In genomic region chr7:127185601-127186000, GRCm38 (mm10) we compare ENCODE assay signal across 11 mouse cellular contexts. TPM values are rescaled to one million over a fixed set of nuclear protein-coding genes. Genes with fewer than 3 reads are reported as not detected.
DNase-seq lines count a peak whose midpoint lies in the region; TF ChIP-seq lines count a peak whose summit lies in the region.
"Had no signal": no experiment of that assay in that cellular context is flagged by ENCODE, and none has a peak within 500 bp of the region (broad histone marks: within the 10 kb centered on the region; RNA-seq: fewer than 3 reads in every experiment).

No protein-coding gene starts in this region.

- WGBS in macrophage (ENCODE audit: missing documents), result 68% methylated on average over 3 of the region's 3 CpGs
- 72% methylated on average over 3 of the region's 3 CpGs for WGBS in midbrain, embryonic 10.5 days

- no peak overlapping the region for H3K27ac ChIP-seq in layer of hippocampus, adult 2 months
- peak overlapping the region; percentile 27 for H3K27ac ChIP-seq in macrophage
- no peak overlapping the region for H3K27ac ChIP-seq in midbrain, embryonic 10.5 days (replicated peaks)
- H3K27ac ChIP-seq: heart, embryonic 13.5 days; liver, embryonic 15.5 days had no signal

- no peaks in the 10 kb centered on the region for H3K36me3 ChIP-seq in macrophage (ENCODE audit: inconsistent target)
- H3K36me3 ChIP-seq in midbrain, embryonic 10.5 days, result peaks cover 4% of the 10 kb centered on the region
- H3K36me3 ChIP-seq: heart, embryonic 13.5 days; liver, embryonic 15.5 days had no signal

- H3K4me3 ChIP-seq in layer of hippocampus, adult 2 months, result no peak overlapping the region
- no peak overlapping the region for H3K4me3 ChIP-seq in macrophage (ENCODE audit: inconsistent target)
- H3K4me3 ChIP-seq in midbrain, embryonic 10.5 days, result no peak overlapping the region
- H3K4me3 ChIP-seq: heart, embryonic 13.5 days; liver, embryonic 15.5 days had no signal

- TF ChIP-seq CTCF in layer of hippocampus, adult 2 months (conservative IDR thresholded peaks at IDR 0.05), result peak; percentile 77

- no peaks in the 10 kb centered on the region for H3K27me3 ChIP-seq in midbrain, embryonic 10.5 days (ENCODE audit: low read depth, poor library complexity, severe bottlenecking)
- H3K27me3 ChIP-seq: heart, embryonic 13.5 days; liver, embryonic 15.5 days had no signal

- DNase-seq in cerebellum, postnatal 10 days, result peak; percentile 49 to 58
- no peak for DNase-seq in cerebellum, adult 11-12 months
- no peak for DNase-seq in layer of hippocampus, adult 2 months (ENCODE audit: low spot score in 2 of 2)
- no peak for DNase-seq in layer of hippocampus, postnatal 36 days
- peak; percentile 70 for DNase-seq in NIH3T3 (ENCODE audit: low read depth)
- DNase-seq in layer of hippocampus, adult 8-10 months (ENCODE audit: low spot score in 2 of 2), result no peak
- DNase-seq in midbrain, embryonic 10.5 days (ENCODE audit: low spot score), result no peak
- DNase-seq: right cerebral cortex, postnatal 14 days had no signal

- no peaks in the 10 kb centered on the region for H3K79me2 ChIP-seq in macrophage (ENCODE audit: inconsistent target)

- H3K4me1 ChIP-seq in midbrain, embryonic 10.5 days, result no peaks in the 10 kb centered on the region
- H3K4me1 ChIP-seq: heart, embryonic 13.5 days had no signal

- H3K9me3 ChIP-seq in midbrain, embryonic 10.5 days (replicated peaks), result no peaks in the 10 kb centered on the region
- H3K9me3 ChIP-seq: heart, embryonic 13.5 days; liver, embryonic 15.5 days had no signal

RNA-seq across cellular contexts. Expression of gene Cd2bp2, which starts 10.2 kb away (rescaled TPM):
- 10 to 100 TPM; 88.4 to 97.0 TPM for total RNA-seq in layer of hippocampus, adult 2 months (2021)
- 10 to 100 TPM; 93.9 to 95.1 TPM for total RNA-seq in layer of hippocampus, postnatal 36 days (2021)
- 100 to 1,000 TPM in 3 of 26 experiments, 10 to 100 TPM in 23; 29.8 to 112 (median 68.5) TPM for total RNA-seq in macrophage (2018; cell fraction: chromatin; rRNA removed)
- 10 to 100 TPM; 22.4 to 51.5 (median 39.4) TPM for total RNA-seq in macrophage (2018; cell fraction: cytosol; rRNA removed)
- total RNA-seq in macrophage (2018; cell fraction: nucleus; rRNA removed), result 10 to 100 TPM; 39.2 to 86.4 (median 59.9) TPM
- polyA plus RNA-seq in macrophage (2018), result 36.2 to 55.7 TPM (median 41.4 TPM) in 3 replicates
- 10 to 100 TPM; 87.4 to 94.4 (median 90.0) TPM for total RNA-seq in layer of hippocampus, adult 8-10 months (2022)
- polyA plus RNA-seq in midbrain, embryonic 10.5 days (2016; fragmentation: Nextera tagmentation; extraction: Ambion mirVana), result 94.3 and 109 TPM in 2 replicates

RNA-seq across cellular contexts. Expression of gene Tbc1d10b, which starts 22.7 kb away (rescaled TPM):
- 100 to 1,000 TPM; 102 to 120 TPM for total RNA-seq in layer of hippocampus, adult 2 months (2021)
- total RNA-seq in layer of hippocampus, postnatal 36 days (2021), result 100 to 1,000 TPM; 107 to 108 TPM
- 100 to 1,000 TPM in 20 of 26 experiments, 10 to 100 TPM in 6; 33.6 to 381 (median 157) TPM for total RNA-seq in macrophage (2018; cell fraction: chromatin; rRNA removed)
- total RNA-seq in macrophage (2018; cell fraction: cytosol; rRNA removed), result 10 to 100 TPM; 26.2 to 77.2 (median 49.3) TPM
- total RNA-seq in macrophage (2018; cell fraction: nucleus; rRNA removed), result 100 to 1,000 TPM in 10 of 26 experiments, 10 to 100 TPM in 16; 22.3 to 223 (median 94.1) TPM
- polyA plus RNA-seq in macrophage (2018), result 32.8 to 44.1 TPM (median 41.7 TPM) in 3 replicates
- 100 to 1,000 TPM in 2 of 4 experiments, 10 to 100 TPM in 2; 97.9 to 106 (median 101) TPM for total RNA-seq in layer of hippocampus, adult 8-10 months (2022)
- polyA plus RNA-seq in midbrain, embryonic 10.5 days (2016; fragmentation: Nextera tagmentation; extraction: Ambion mirVana), result 22.7 and 29.4 TPM in 2 replicates

RNA-seq across cellular contexts. Expression of gene Mylpf, which starts 23.1 kb away (rescaled TPM):
- 1 to 10 TPM; 1.3 to 1.9 TPM for total RNA-seq in layer of hippocampus, adult 2 months (2021)
- 1 to 10 TPM in 1 of 2 experiments, not detected in 1; 1.1 TPM for total RNA-seq in layer of hippocampus, postnatal 36 days (2021)
- total RNA-seq in macrophage (2018; cell fraction: chromatin; rRNA removed), result 10 to 100 TPM in 1 of 26 experiments, 1 to 10 TPM in 9, not detected in 16; 1.3 to 16.0 (median 2.7) TPM
- total RNA-seq in macrophage (2018; cell fraction: cytosol; rRNA removed), result 1 to 10 TPM in 19 of 26 experiments, under 1 TPM in 7; 0.44 to 2.8 (median 1.3) TPM
- 1 to 10 TPM in 10 of 26 experiments, not detected in 16; 1.0 to 6.5 (median 1.6) TPM for total RNA-seq in macrophage (2018; cell fraction: nucleus; rRNA removed)
- polyA plus RNA-seq in macrophage (2018), result 0.47 to 1.4 TPM in 2 of 3 replicates, not detected in the other
- 1 to 10 TPM; 2.8 to 5.1 (median 3.6) TPM for total RNA-seq in layer of hippocampus, adult 8-10 months (2022)
- 12.6 and 16.5 TPM in 2 replicates for polyA plus RNA-seq in midbrain, embryonic 10.5 days (2016; fragmentation: Nextera tagmentation; extraction: Ambion mirVana)

RNA-seq across cellular contexts. Expression of gene Zfp553, which starts 47.3 kb away (rescaled TPM):
- total RNA-seq in layer of hippocampus, adult 2 months (2021), result 10 to 100 TPM; 18.6 to 21.7 TPM
- total RNA-seq in layer of hippocampus, postnatal 36 days (2021), result 10 to 100 TPM; 21.0 TPM
- total RNA-seq in macrophage (2018; cell fraction: chromatin; rRNA removed), result 10 to 100 TPM in 5 of 26 experiments, 1 to 10 TPM in 16, under 1 TPM in 4, not detected in 1; 0.28 to 18.2 (median 5.4) TPM
- 1 to 10 TPM; 1.0 to 7.9 (median 4.7) TPM for total RNA-seq in macrophage (2018; cell fraction: cytosol; rRNA removed)
- 10 to 100 TPM in 4 of 26 experiments, 1 to 10 TPM in 20, under 1 TPM in 2; 0.56 to 13.9 (median 3.3) TPM for total RNA-seq in macrophage (2018; cell fraction: nucleus; rRNA removed)
- 5.4 to 7.1 TPM (median 5.6 TPM) in 3 replicates for polyA plus RNA-seq in macrophage (2018)
- total RNA-seq in layer of hippocampus, adult 8-10 months (2022), result 10 to 100 TPM; 20.6 to 21.4 (median 20.9) TPM
- polyA plus RNA-seq in midbrain, embryonic 10.5 days (2016; fragmentation: Nextera tagmentation; extraction: Ambion mirVana), result 75.4 and 78.6 TPM in 2 replicates

RNA-seq across cellular contexts. Expression of gene Sept1, which starts 47.3 kb away (rescaled TPM):
- 1 to 10 TPM; 5.0 to 6.3 TPM for total RNA-seq in layer of hippocampus, adult 2 months (2021)
- total RNA-seq in layer of hippocampus, postnatal 36 days (2021), result 1 to 10 TPM; 5.2 to 5.4 TPM
- 1 to 10 TPM in 16 of 26 experiments, not detected in 10; 1.4 to 7.7 (median 3.5) TPM for total RNA-seq in macrophage (2018; cell fraction: chromatin; rRNA removed)
- 1 to 10 TPM in 3 of 26 experiments, under 1 TPM in 20, not detected in 3; 0.18 to 1.8 (median 0.47) TPM for total RNA-seq in macrophage (2018; cell fraction: cytosol; rRNA removed)
- total RNA-seq in macrophage (2018; cell fraction: nucleus; rRNA removed), result 10 to 100 TPM in 5 of 26 experiments, 1 to 10 TPM in 19, under 1 TPM in 2; 0.89 to 12.9 (median 2.4) TPM
- polyA plus RNA-seq in macrophage (2018), result 0.75 to 2.4 TPM (median 1.9 TPM) in 3 replicates
- 1 to 10 TPM; 2.4 to 7.9 (median 7.0) TPM for total RNA-seq in layer of hippocampus, adult 8-10 months (2022)
- 31.8 and 32.7 TPM in 2 replicates for polyA plus RNA-seq in midbrain, embryonic 10.5 days (2016; fragmentation: Nextera tagmentation; extraction: Ambion mirVana)

Comparison
In these comparisons a context has a peak if more than half of its experiments do, and no peak if none do; other contexts are left out.
1. DNase-seq: peak in cerebellum, postnatal 10 days (2 of 2) and NIH3T3 (single experiment); none in cerebellum, adult 11-12 months (single experiment), layer of hippocampus, adult 2 months (0 of 2), layer of hippocampus, postnatal 36 days (0 of 2), layer of hippocampus, adult 8-10 months (0 of 2) and midbrain, embryonic 10.5 days (single experiment).